Mouse (Mus musculus) CD4-positive helper T cell, adult 2 months (primary cell): ENCODE results near the gene Hist2h2ab.
A peak's percentile ranks its signal among the peaks of the same experiment; 100 is the strongest.
"Not testable (repeated sequence)": the region's sequence is repeated elsewhere in the genome, so short reads cannot be mapped to it uniquely, and the experiment has no call there.

Source experiments
- DNase-seq: peaks from one replicate; pipeline ENCODE4 v3.0.0-alpha.2; 2012; ENCODE audit warnings: low read depth, missing footprints, low spot score

The Hist2h2ab gene

DNA sequence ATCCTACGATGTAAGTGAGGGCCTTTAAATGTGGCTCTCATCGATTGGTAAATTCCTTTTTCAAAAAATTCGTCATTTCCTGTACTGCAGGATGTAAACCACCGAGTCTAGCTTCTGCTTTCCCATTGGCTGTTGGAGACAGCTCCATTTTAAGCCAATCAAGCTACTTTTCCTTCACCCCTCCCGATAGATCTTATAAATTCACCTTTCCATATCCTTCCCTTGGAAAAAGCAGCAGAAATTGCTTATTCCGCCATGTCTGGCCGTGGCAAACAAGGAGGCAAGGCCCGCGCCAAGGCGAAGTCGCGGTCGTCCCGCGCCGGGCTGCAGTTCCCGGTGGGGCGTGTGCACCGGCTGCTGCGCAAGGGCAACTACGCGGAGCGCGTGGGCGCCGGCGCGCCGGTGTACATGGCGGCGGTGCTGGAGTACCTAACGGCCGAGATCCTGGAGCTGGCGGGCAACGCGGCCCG lies at the start of gene Hist2h2ab, which contains the start of gene Bola1:
Hist2h2ab (plus strand) TSS at position 205 of the 470 bp plus-strand sequence.
Bola1 (minus strand) TSS at position 49 of the 470 bp plus-strand sequence.
- peak; percentile 92 for DNase-seq

GRCm38 (mm10) chr3:96170276-96170675 lies 49.4 kb upstream of the Hist2h2ab start:
- no peak for DNase-seq

DNA sequence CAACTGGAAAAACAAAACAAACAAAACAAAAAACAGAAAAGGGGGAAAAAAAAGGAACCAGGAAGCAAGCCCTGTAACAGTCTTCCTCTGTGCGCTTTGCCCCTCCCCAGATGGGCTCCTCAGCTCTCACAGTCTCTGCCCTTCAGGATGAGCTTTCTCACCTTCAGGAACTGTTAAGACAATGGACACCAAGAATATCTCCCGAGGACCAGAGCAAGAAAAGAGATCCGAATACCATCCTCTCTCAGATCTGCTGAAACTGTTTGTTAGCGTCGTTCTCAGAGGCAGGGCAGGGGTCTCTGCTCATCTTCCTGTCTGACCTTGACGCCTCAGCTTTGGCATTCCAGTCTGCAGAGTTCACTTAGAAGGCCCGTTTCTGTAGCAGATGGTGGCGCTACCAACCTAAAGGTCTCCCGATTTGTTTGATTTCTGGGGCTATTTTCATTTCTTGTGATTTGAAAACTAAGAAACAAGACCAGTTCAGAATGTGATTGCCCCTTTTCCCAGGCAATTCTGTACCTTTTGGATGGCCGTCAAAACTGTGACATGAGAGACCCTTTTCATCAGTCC lies 48.6 kb upstream of the Hist2h2ab start:
- DNase-seq, result no peak

- no peak for DNase-seq
These were observed 48.0 kb upstream of the Hist2h2ab start for GRCm38 (mm10) chr3:96171583-96172196.

- DNase-seq, result peak; percentile 97
These were observed 47.2 kb upstream of the Hist2h2ab start, which contains the start of gene Sf3b4 for GRCm38 (mm10) chr3:96172197-96173178. Gene Sf3b4, plus strand, starts transcription at chr3:96172332.

DNA sequence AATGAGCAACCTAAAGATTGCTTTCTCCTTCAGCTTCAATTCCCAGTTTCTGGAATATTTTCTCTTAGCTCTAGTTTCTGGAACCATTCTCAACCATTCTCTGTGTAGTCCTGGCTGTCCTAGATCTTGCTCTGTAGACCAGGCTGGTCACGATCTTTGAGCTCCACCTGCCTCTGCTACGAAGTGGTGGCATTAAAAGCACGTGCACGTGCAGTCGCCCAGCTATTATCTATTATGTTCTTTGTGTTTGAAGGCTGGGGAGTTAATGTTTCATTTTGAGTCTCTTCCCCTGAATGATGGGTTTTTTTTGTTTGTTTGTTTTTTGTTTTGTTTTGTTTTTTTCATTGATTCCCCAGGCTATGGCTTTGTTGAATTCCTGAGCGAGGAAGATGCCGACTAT lies 46.5 kb upstream of the Hist2h2ab start:
- no peak for DNase-seq

- DNase-seq, result not testable (repeated sequence)
These were observed 45.6 kb upstream of the Hist2h2ab start for GRCm38 (mm10) chr3:96174042-96174441.

GRCm38 (mm10) chr3:96175251-96175650 lies 44.4 kb upstream of the Hist2h2ab start:
- DNase-seq, result no peak

- DNase-seq, result no peak
These were observed 41.2 kb upstream of the Hist2h2ab start for GRCm38 (mm10) chr3:96178427-96178826.

DNA sequence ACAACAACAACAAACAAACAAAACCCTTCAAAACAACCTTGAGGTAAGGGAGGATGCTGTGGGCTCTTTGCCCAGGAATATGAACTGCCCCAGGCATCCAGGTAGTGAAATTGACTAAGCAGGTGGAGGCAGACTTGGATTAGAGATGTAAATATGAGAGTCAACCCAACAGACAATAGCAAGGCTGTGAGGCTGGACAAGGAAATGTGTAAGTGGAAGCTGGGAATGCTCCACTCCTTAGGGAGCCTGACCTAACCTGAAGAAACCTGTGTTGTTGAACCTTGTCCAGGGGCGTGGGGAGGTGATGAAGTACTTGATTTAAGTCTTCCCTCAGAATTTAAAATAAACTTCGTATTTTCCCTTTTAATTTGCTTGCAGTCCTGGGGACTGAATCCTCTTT lies 40.8 kb upstream of the Hist2h2ab start:
- no peak for DNase-seq

- DNase-seq, result no peak
These were observed 40.1 kb upstream of the Hist2h2ab start for GRCm38 (mm10) chr3:96179531-96179930.

- DNase-seq, result peak; percentile 71
These were observed 38.8 kb upstream of the Hist2h2ab start, which contains the start of gene Sv2a for GRCm38 (mm10) chr3:96180727-96181477. Gene Sv2a, plus strand, starts transcription at chr3:96181151.

- no peak for DNase-seq
These were observed 37.9 kb upstream of the Hist2h2ab start for GRCm38 (mm10) chr3:96181510-96182381.

- no peak for DNase-seq
These were observed 37.3 kb upstream of the Hist2h2ab start for GRCm38 (mm10) chr3:96182382-96182776.

- DNase-seq, result no peak
These were observed 26.7 kb upstream of the Hist2h2ab start for GRCm38 (mm10) chr3:96192977-96193376.

DNA sequence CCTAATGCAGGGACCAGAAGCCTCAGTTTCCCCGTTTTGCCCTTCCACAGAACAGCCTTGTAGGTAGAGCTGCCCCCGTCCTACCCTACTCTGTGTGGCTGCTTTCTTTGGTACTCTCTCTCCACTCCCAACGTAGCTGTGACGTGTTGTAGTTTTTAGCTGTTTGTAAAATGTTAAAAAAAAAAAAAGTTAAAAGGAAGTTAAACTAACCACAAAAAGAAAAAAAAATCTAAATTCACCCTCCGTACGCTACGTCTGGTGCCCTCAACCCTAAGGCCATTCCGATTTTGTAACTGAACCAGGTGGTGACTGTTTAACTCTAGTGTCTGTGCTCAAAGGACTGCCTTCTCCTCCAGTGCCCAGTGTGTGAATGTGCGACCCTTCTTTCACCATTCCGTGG lies 24.7 kb upstream of the Hist2h2ab start:
- DNase-seq, result peak; percentile 45

GRCm38 (mm10) chr3:96195616-96196313 lies 23.9 kb upstream of the Hist2h2ab start:
- no peak for DNase-seq

DNA sequence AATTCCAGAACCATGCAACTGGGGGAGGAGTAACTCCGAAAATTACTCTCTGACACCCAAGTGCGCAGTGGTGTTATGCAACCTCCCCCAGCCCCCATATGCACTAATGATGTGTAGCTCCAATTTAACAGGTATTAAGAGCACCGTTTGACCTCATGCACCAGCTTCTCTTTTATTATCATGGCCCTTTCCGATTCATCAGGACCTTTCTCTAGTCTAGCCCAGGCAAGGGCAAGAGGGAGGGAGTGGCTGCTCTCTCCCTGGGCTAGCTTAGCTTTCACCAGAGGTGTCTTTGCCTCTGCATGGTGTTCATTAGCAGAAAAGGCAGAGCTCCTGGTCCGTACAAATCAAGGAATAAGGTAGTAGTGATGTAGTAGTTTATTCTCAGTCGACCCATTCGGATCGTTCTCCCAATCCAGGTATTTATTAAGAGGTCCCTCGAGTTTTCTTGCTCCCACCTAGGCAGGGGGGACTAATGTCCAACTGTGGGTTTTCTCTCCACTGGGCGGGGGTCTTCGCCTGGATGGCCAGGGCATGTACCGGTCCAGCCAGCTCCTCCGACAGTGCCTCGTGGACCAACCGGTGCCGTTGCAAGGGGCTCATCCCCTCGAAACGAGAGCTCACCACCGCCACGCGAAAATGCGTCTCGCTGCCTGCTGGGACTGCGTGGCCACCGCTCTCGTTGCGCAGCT lies 23.1 kb upstream of the Hist2h2ab start:
- DNase-seq, result no peak
